ENCODE assay signal across 8 mouse cellular contexts in the genomic region with DNA sequence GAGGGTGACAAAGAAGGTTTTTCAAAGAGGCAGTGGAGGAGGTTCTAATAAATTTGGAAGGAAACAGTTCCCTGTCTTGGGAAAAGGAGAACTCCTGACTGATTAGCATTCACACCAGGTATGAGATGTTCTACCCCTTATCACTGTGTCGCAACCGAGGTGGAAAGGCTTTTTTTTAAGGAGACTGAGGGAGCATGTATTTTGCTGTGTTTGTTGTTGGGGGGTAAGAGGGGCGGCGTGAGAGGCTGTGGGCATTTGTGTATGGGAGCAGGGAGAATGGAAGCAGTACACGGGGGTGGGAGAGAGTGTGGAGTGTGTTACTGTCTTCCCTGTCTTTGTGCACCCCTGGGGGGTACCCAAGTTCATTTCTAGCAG.
DNase-seq lines count a peak whose midpoint lies in the region; ATAC-seq and TF ChIP-seq lines count a peak whose summit lies in the region.

No protein-coding gene starts in this region.

- no peak for DNase-seq in kidney, adult 11 months
- DNase-seq in cerebellum, adult 2 months: peak; percentile 54 to 72
- DNase-seq in gastrocnemius, adult 8-10 months (ENCODE audit: low spot score in 2 of 2): no peak
- no peak for DNase-seq in ovary, postnatal 36 days (ENCODE audit: low spot score)
- DNase-seq in thymus, postnatal 10 days (ENCODE audit: low spot score in 2 of 2): no peak

- peak overlapping the region; percentile 44 for H3K4me3 ChIP-seq in kidney, embryonic 15.5 days (replicated peaks)
- peak overlapping the region; percentile 79 for H3K4me3 ChIP-seq in cerebellum, adult 2 months (replicated peaks; ENCODE audit: insufficient read depth, low read depth, low read length)
- peak overlapping the region; percentile 59 for H3K4me3 ChIP-seq in heart, embryonic 15.5 days

- H3K4me2 ChIP-seq in kidney, embryonic 15.5 days: peak overlapping the region; percentile 81
- peak overlapping the region; percentile 76 for H3K4me2 ChIP-seq in heart, embryonic 15.5 days

- no peak for TF ChIP-seq CTCF in cerebellum, adult 2 months (IDR thresholded peaks at IDR 0.05; ENCODE audit: borderline replicate concordance, insufficient read depth, low read depth, low read length)

- 2% methylated on average over 5 of the region's 5 CpGs for WGBS in kidney, embryonic 15.5 days
- 3% methylated on average over 5 of the region's 5 CpGs for WGBS in cerebellum, adult 2 months
- WGBS in heart, embryonic 15.5 days: 2% methylated on average over 5 of the region's 5 CpGs

- H3K9me3 ChIP-seq in kidney, embryonic 15.5 days (replicated peaks): no peaks in the 10 kb centered on the region
- no peaks in the 10 kb centered on the region for H3K9me3 ChIP-seq in heart, embryonic 15.5 days (replicated peaks)

- H3K27ac ChIP-seq in kidney, embryonic 15.5 days: peak overlapping the region; percentile 67
- H3K27ac ChIP-seq in cerebellum, adult 2 months (ENCODE audit: insufficient read depth, low read length): peak overlapping the region; percentile 91
- peak overlapping the region; percentile 88 for H3K27ac ChIP-seq in heart, embryonic 15.5 days

- no peaks in the 10 kb centered on the region for H3K27me3 ChIP-seq in kidney, embryonic 15.5 days
- no peaks in the 10 kb centered on the region for H3K27me3 ChIP-seq in cerebellum, adult 2 months (ENCODE audit: control insufficient read depth, insufficient read depth, low read length)
- H3K27me3 ChIP-seq in heart, embryonic 15.5 days: no peaks in the 10 kb centered on the region

- H3K36me3 ChIP-seq in kidney, embryonic 15.5 days: no peaks in the 10 kb centered on the region
- H3K36me3 ChIP-seq in heart, embryonic 15.5 days: no peaks in the 10 kb centered on the region

- H3K9ac ChIP-seq in kidney, embryonic 15.5 days: peak overlapping the region; percentile 49
- peak overlapping the region; percentile 65 for H3K9ac ChIP-seq in heart, embryonic 15.5 days

- H3K4me1 ChIP-seq in kidney, embryonic 15.5 days: peaks cover 39% of the 10 kb centered on the region
- H3K4me1 ChIP-seq in cerebellum, adult 2 months (ENCODE audit: control insufficient read depth, insufficient read depth, low read length): peaks cover 8% of the 10 kb centered on the region; the same call in 1 of the 2 replicates
- H3K4me1 ChIP-seq in heart, embryonic 15.5 days (replicated peaks): peaks cover 31% of the 10 kb centered on the region

- no peak for TF ChIP-seq POLR2A in cerebellum, adult 2 months (IDR thresholded peaks at IDR 0.05; ENCODE audit: borderline replicate concordance, insufficient read depth, low read length)

- peak; percentile 53; the same call in 1 of the 2 replicates for ATAC-seq in kidney, embryonic 15.5 days (replicated peaks; ENCODE audit: low FRiP score)
- no peak for ATAC-seq in heart, embryonic 15.5 days (replicated peaks; ENCODE audit: insufficient number of reproducible peaks, insufficient read depth, low FRiP score, low read depth)
- peak; percentile 13 for ATAC-seq in megakaryocyte progenitor cell, adult 5-6 weeks (replicated peaks; ENCODE audit: poor library complexity)

Comparison
In these comparisons a context has a peak if more than half of its experiments do, and no peak if none do; other contexts are left out.
1. DNase-seq: peak in cerebellum, adult 2 months (2 of 2); none in kidney, adult 11 months (single experiment), gastrocnemius, adult 8-10 months (0 of 2), ovary, postnatal 36 days (single experiment) and thymus, postnatal 10 days (0 of 2).
2. Peak in every context shown above with its lines, with median percentiles within 50 percentile points of each other: H3K27ac ChIP-seq and H3K4me3 ChIP-seq.